Mouse (Mus musculus): ENCODE data around the gene Map3k3. TPM values are rescaled to one million over a fixed set of nuclear protein-coding genes. Genes with fewer than 3 reads are reported as not detected.
A peak's percentile ranks its signal among the peaks of the same experiment; 100 is the strongest.

Gene Map3k3
- polyA plus RNA-seq, 2 experiments = 3.8 to 5.5 TPM

- DNase-seq (ENCODE audit: low read depth in 3 of 3, low spot score in 3 of 3) (no peak), ATAC-seq (ENCODE audit: insufficient read depth) (no peak)
- no peak overlapping the region for H3K4me3 ChIP-seq (ENCODE audit: insufficient read depth in 1 of 2, low read depth in 2 of 2, low read length in 2 of 2)
- H3K4me2 ChIP-seq (ENCODE audit: low read depth) = no peak overlapping the region
- peaks cover 0 to 3% of the 10 kb centered on the region in 2 experiments; a peak in 2 of 4 replicates for H3K4me1 ChIP-seq (replicated peaks; ENCODE audit: control insufficient read depth in 2 of 2, insufficient read depth in 2 of 2, low read length in 1 of 2)
- no peaks in the 10 kb centered on the region for H3K9me3 ChIP-seq (ENCODE audit: control insufficient read depth, low read length)
- no peaks in the 10 kb centered on the region for H3K36me3 ChIP-seq (replicated peaks; ENCODE audit: control insufficient read depth, insufficient read depth, low read depth)
- H3K27me3 ChIP-seq (ENCODE audit: control insufficient read depth, insufficient read depth, low read length) = no peaks in the 10 kb centered on the region; the same call in 1 of the 2 replicates
- WGBS (ENCODE audit: insufficient replicate concordance) = 52% methylated on average over 1 of the region's 1 CpGs
- H3K9ac ChIP-seq (replicated peaks) = no peak overlapping the region
- H3K27ac ChIP-seq = no peak overlapping the region
- TF ChIP-seq CTCF (IDR thresholded peaks at IDR 0.05; ENCODE audit: low read depth) (no peak), EP300 (IDR thresholded peaks at IDR 0.05; ENCODE audit: low read depth) (no peak)
Observed at GRCm38 (mm10) chr11:106156257-106156656, 71.8 kb downstream of the Map3k3 start.

GRCm38 (mm10) chr11:106157154-106157553 is 72.7 kb downstream of the Map3k3 start:
- Histone ChIP-seq H3K9me3 (ENCODE audit: control insufficient read depth, low read length) (no peaks in the 10 kb centered on the region), H3K9ac (replicated peaks) (no peak overlapping the region), H3K27me3 (ENCODE audit: control insufficient read depth, insufficient read depth, low read length) (no peaks in the 10 kb centered on the region; the same call in 1 of the 2 replicates), H3K4me3 (ENCODE audit: insufficient read depth in 1 of 2, low read depth in 2 of 2, low read length in 2 of 2) (no peak overlapping the region), H3K4me1 (replicated peaks; ENCODE audit: control insufficient read depth in 2 of 2, insufficient read depth in 2 of 2, low read length in 1 of 2) (peaks cover 0 to 5% of the 10 kb centered on the region in 2 experiments; a peak in 1 of 4 replicates), H3K4me2 (ENCODE audit: low read depth) (no peak overlapping the region), H3K36me3 (replicated peaks; ENCODE audit: control insufficient read depth, insufficient read depth, low read depth) (no peaks in the 10 kb centered on the region), H3K27ac (no peak overlapping the region)
- no peak for ATAC-seq (ENCODE audit: insufficient read depth)
- WGBS (ENCODE audit: insufficient replicate concordance) = 63% methylated on average over 7 of the region's 7 CpGs
- DNase-seq (ENCODE audit: low read depth in 3 of 3, low spot score in 3 of 3) = no peak
- TF ChIP-seq CTCF (IDR thresholded peaks at IDR 0.05; ENCODE audit: low read depth) = no peak
- no peak for TF ChIP-seq EP300 (IDR thresholded peaks at IDR 0.05; ENCODE audit: low read depth)

- Histone ChIP-seq H3K4me2 (ENCODE audit: low read depth) (peak overlapping the region; percentile 92), H3K4me3 (ENCODE audit: insufficient read depth in 1 of 2, low read depth in 2 of 2, low read length in 2 of 2) (peak overlapping the region; percentile 52 to 57), H3K4me1 (replicated peaks; ENCODE audit: control insufficient read depth in 2 of 2, insufficient read depth in 2 of 2, low read length in 1 of 2) (peaks cover 0 to 5% of the 10 kb centered on the region in 2 experiments; a peak in 1 of 4 replicates), H3K27ac (no peak overlapping the region), H3K9ac (replicated peaks) (no peak overlapping the region), H3K27me3 (ENCODE audit: control insufficient read depth, insufficient read depth, low read length) (no peaks in the 10 kb centered on the region; the same call in 1 of the 2 replicates), H3K36me3 (replicated peaks; ENCODE audit: control insufficient read depth, insufficient read depth, low read depth) (no peaks in the 10 kb centered on the region), H3K9me3 (ENCODE audit: control insufficient read depth, low read length) (no peaks in the 10 kb centered on the region)
- TF ChIP-seq EP300 (IDR thresholded peaks at IDR 0.05; ENCODE audit: low read depth) (no peak), CTCF (IDR thresholded peaks at IDR 0.05; ENCODE audit: low read depth) (peak; percentile 78)
- DNase-seq (ENCODE audit: low read depth in 3 of 3, low spot score in 3 of 3) (no peak), ATAC-seq (ENCODE audit: insufficient read depth) (no peak)
- 45% methylated on average over 14 of the region's 14 CpGs for WGBS (ENCODE audit: insufficient replicate concordance)
Observed at GRCm38 (mm10) chr11:106158081-106158929, 73.9 kb downstream of the Map3k3 start.

GRCm38 (mm10) chr11:106158930-106159215 is 74.5 kb downstream of the Map3k3 start:
- WGBS (ENCODE audit: insufficient replicate concordance) = 19% methylated on average over 9 of the region's 9 CpGs
- H3K4me1 ChIP-seq (replicated peaks; ENCODE audit: control insufficient read depth in 2 of 2, insufficient read depth in 2 of 2, low read length in 1 of 2) = peaks cover 0 to 5% of the 10 kb centered on the region in 2 experiments; a peak in 1 of 4 replicates
- no peak for DNase-seq (ENCODE audit: low read depth in 3 of 3, low spot score in 3 of 3)
- H3K9ac ChIP-seq (replicated peaks) = 0 out of 2 replicates have a peak overlapping the region, but pooled peaks have one; percentile 41
- no peaks in the 10 kb centered on the region for H3K9me3 ChIP-seq (ENCODE audit: control insufficient read depth, low read length)
- TF ChIP-seq EP300 (IDR thresholded peaks at IDR 0.05; ENCODE audit: low read depth) = no peak
- TF ChIP-seq CTCF (IDR thresholded peaks at IDR 0.05; ENCODE audit: low read depth) = no peak
- ATAC-seq (ENCODE audit: insufficient read depth) = peak; percentile 0; the same call in 1 of the 2 replicates
- H3K36me3 ChIP-seq (replicated peaks; ENCODE audit: control insufficient read depth, insufficient read depth, low read depth) = no peaks in the 10 kb centered on the region
- H3K27ac ChIP-seq = no peak overlapping the region
- H3K4me3 ChIP-seq (ENCODE audit: insufficient read depth in 1 of 2, low read depth in 2 of 2, low read length in 2 of 2) = peak overlapping the region; percentile 52 to 57
- H3K4me2 ChIP-seq (ENCODE audit: low read depth) = peak overlapping the region; percentile 92
- H3K27me3 ChIP-seq (ENCODE audit: control insufficient read depth, insufficient read depth, low read length) = no peaks in the 10 kb centered on the region; the same call in 1 of the 2 replicates

- no peaks in the 10 kb centered on the region for H3K9me3 ChIP-seq (ENCODE audit: control insufficient read depth, low read length)
- H3K36me3 ChIP-seq (replicated peaks; ENCODE audit: control insufficient read depth, insufficient read depth, low read depth) = no peaks in the 10 kb centered on the region
- peak overlapping the region; percentile 52 to 57 for H3K4me3 ChIP-seq (ENCODE audit: insufficient read depth in 1 of 2, low read depth in 2 of 2, low read length in 2 of 2)
- 1% methylated on average over 23 of the region's 25 CpGs for WGBS (ENCODE audit: insufficient replicate concordance)
- DNase-seq (ENCODE audit: low read depth in 3 of 3, low spot score in 3 of 3) (no peak), ATAC-seq (ENCODE audit: insufficient read depth) (peak; percentile 17)
- no peak overlapping the region for H3K27ac ChIP-seq
- H3K4me1 ChIP-seq (replicated peaks; ENCODE audit: control insufficient read depth in 2 of 2, insufficient read depth in 2 of 2, low read length in 1 of 2) = peaks cover 0 to 5% of the 10 kb centered on the region in 2 experiments; a peak in 1 of 4 replicates
- peak overlapping the region; percentile 92 for H3K4me2 ChIP-seq (ENCODE audit: low read depth)
- peak overlapping the region; percentile 41 for H3K9ac ChIP-seq (replicated peaks)
- H3K27me3 ChIP-seq (ENCODE audit: control insufficient read depth, insufficient read depth, low read length) = no peaks in the 10 kb centered on the region; the same call in 1 of the 2 replicates
- TF ChIP-seq CTCF (IDR thresholded peaks at IDR 0.05; ENCODE audit: low read depth) = no peak
- no peak for TF ChIP-seq EP300 (IDR thresholded peaks at IDR 0.05; ENCODE audit: low read depth)
Observed at GRCm38 (mm10) chr11:106159216-106159920, 75.0 kb downstream of the Map3k3 start.
